ENCODE assay signal across 10 mouse cellular contexts in the genomic region with DNA sequence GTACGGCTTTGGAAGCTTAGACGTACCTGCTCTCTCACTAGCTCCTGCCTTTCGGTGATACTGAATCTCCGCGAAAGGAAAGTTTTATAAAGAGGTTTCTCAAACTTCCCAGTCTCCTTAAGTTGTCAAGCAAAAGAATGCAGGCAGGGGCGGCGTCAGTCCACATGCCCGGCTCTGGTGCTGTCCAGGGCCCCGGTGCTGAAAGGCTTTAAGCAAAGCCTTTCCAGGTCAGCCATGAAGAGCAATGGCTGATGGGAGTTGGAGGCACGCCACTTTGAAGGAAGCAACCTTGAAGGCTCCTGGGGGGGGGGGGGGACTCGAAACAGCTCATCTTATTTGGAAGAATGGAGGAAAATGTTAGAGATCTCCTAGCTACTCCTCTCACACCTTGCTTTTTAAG. TPM values are rescaled to one million over a fixed set of nuclear protein-coding genes. Genes with fewer than 3 reads are reported as not detected.
A peak's percentile ranks its signal among the peaks of the same experiment; 100 is the strongest.
DNase-seq lines count a peak whose midpoint lies in the region; ATAC-seq and TF ChIP-seq lines count a peak whose summit lies in the region.
"Had no signal": no experiment of that assay in that cellular context is flagged by ENCODE, and none has a peak within 500 bp of the region (broad histone marks: within the 10 kb centered on the region; RNA-seq: fewer than 3 reads in every experiment).

No protein-coding gene starts in this region.

- H3K9me3 ChIP-seq in intestine, embryonic 14.5 days (ENCODE audit: control insufficient read depth, low read length): no peaks in the 10 kb centered on the region
- H3K9me3 ChIP-seq in intestine, embryonic 15.5 days: no peaks in the 10 kb centered on the region
- no peaks in the 10 kb centered on the region for H3K9me3 ChIP-seq in forebrain, postnatal 0 days (ENCODE audit: low read length)

- H3K27ac ChIP-seq in intestine, embryonic 14.5 days (ENCODE audit: low read depth): no peak overlapping the region
- no peak overlapping the region for H3K27ac ChIP-seq in intestine, embryonic 15.5 days
- H3K27ac ChIP-seq in forebrain, postnatal 0 days (ENCODE audit: low read depth, low read length): no peak overlapping the region

- no peak for TF ChIP-seq CTCF in forebrain, postnatal 0 days (IDR thresholded peaks at IDR 0.05; ENCODE audit: low read depth)

- ATAC-seq in intestine, embryonic 14.5 days (replicated peaks; ENCODE audit: low FRiP score, low TSS enrichment, low read depth): no peak
- ATAC-seq in intestine, embryonic 15.5 days: no peak
- no peak for ATAC-seq in forebrain, postnatal 0 days

- intact Hi-C loops in left cerebral cortex, postnatal 25 days (cut with DNase I): no loop called here

- H3K9ac ChIP-seq in intestine, embryonic 14.5 days (ENCODE audit: low read length): no peak overlapping the region
- no peak overlapping the region for H3K9ac ChIP-seq in intestine, embryonic 15.5 days
- H3K9ac ChIP-seq in forebrain, postnatal 0 days: no peak overlapping the region

- H3K4me3 ChIP-seq in intestine, embryonic 14.5 days (ENCODE audit: low read depth, low read length): no peak overlapping the region
- no peak overlapping the region for H3K4me3 ChIP-seq in intestine, embryonic 15.5 days (replicated peaks)
- no peak overlapping the region for H3K4me3 ChIP-seq in forebrain, postnatal 0 days (ENCODE audit: low read depth, low read length)

- H3K4me1 ChIP-seq in intestine, embryonic 14.5 days (replicated peaks; ENCODE audit: control insufficient read depth, insufficient read depth, low read length): no peaks in the 10 kb centered on the region
- H3K4me1 ChIP-seq in intestine, embryonic 15.5 days (replicated peaks): no peaks in the 10 kb centered on the region
- no peaks in the 10 kb centered on the region for H3K4me1 ChIP-seq in forebrain, postnatal 0 days (ENCODE audit: insufficient read depth)

- H3K4me2 ChIP-seq in intestine, embryonic 14.5 days (ENCODE audit: low read length): no peak overlapping the region
- H3K4me2 ChIP-seq in intestine, embryonic 15.5 days (replicated peaks): no peak overlapping the region
- no peak overlapping the region for H3K4me2 ChIP-seq in forebrain, postnatal 0 days (ENCODE audit: low read depth)

- no peaks in the 10 kb centered on the region for H3K36me3 ChIP-seq in intestine, embryonic 14.5 days (ENCODE audit: control insufficient read depth, insufficient read depth, low read length)
- no peaks in the 10 kb centered on the region for H3K36me3 ChIP-seq in intestine, embryonic 15.5 days
- H3K36me3 ChIP-seq in forebrain, postnatal 0 days (ENCODE audit: insufficient read depth): no peaks in the 10 kb centered on the region

- 19% methylated on average over 11 of the region's 11 CpGs for WGBS in intestine, embryonic 14.5 days
- WGBS in intestine, embryonic 15.5 days: 14% methylated on average over 11 of the region's 11 CpGs
- 25% methylated on average over 11 of the region's 11 CpGs for WGBS in forebrain, postnatal 0 days

- no peaks in the 10 kb centered on the region for H3K27me3 ChIP-seq in intestine, embryonic 14.5 days (replicated peaks; ENCODE audit: control insufficient read depth, insufficient read depth, low read length)
- H3K27me3 ChIP-seq in intestine, embryonic 15.5 days (replicated peaks): no peaks in the 10 kb centered on the region
- H3K27me3 ChIP-seq in forebrain, postnatal 0 days (ENCODE audit: insufficient read depth, low read length): no peaks in the 10 kb centered on the region

- peak; percentile 89 for DNase-seq in intestine, embryonic 14.5 days (ENCODE audit: low spot score)
- DNase-seq in Muller cell, postnatal 12 days (ENCODE audit: inconsistent ontology term): peak; percentile 35
- peak; percentile 2 for DNase-seq in c-Kit-positive CD71-positive TER-119-positive erythroid progenitor cells, embryonic 14.5 days (ENCODE audit: low spot score)
- peak; percentile 58 for DNase-seq in lung, postnatal 10 days
- no peak for DNase-seq in left cerebral cortex, postnatal 25 days (ENCODE audit: low spot score in 2 of 2)
- DNase-seq in urinary bladder, postnatal 36 days (ENCODE audit: low spot score in 2 of 2): no peak
- DNase-seq in forebrain, postnatal 0 days: no peak

RNA-seq across cellular contexts. Expression of a gene that starts 34.3 kb away (rescaled TPM):
- 4.1 and 5.6 TPM in 2 replicates for polyA plus RNA-seq in intestine, embryonic 14.5 days (2014; fragmentation: Nextera tagmentation; extraction: Ambion mirVana)
- 5.3 and 5.8 TPM in 2 replicates for polyA plus RNA-seq in intestine, embryonic 15.5 days (2015; fragmentation: Nextera tagmentation; extraction: Ambion mirVana)
- 10 to 100 TPM; 59.1 to 72.7 TPM for total RNA-seq in left cerebral cortex, postnatal 25 days (2021)
- 14.6 and 16.6 TPM in 2 replicates for total RNA-seq in forebrain, postnatal 0 days (2014; rRNA removed)
- 38.1 and 49.9 TPM in 2 replicates for polyA plus RNA-seq in forebrain, postnatal 0 days (2015; fragmentation: Nextera tagmentation; extraction: Ambion mirVana)
- total RNA-seq: common myeloid progenitor, adult 5-6 weeks; granulocyte monocyte progenitor cell, adult 5-6 weeks had no signal

Comparison
In these comparisons a context has a peak if more than half of its experiments do, and no peak if none do; other contexts are left out.
1. DNase-seq: peak in intestine, embryonic 14.5 days (single experiment), Muller cell, postnatal 12 days (single experiment), c-Kit-positive CD71-positive TER-119-positive erythroid progenitor cells, embryonic 14.5 days (single experiment) and lung, postnatal 10 days (single experiment); none in left cerebral cortex, postnatal 25 days (0 of 2), urinary bladder, postnatal 36 days (0 of 2) and forebrain, postnatal 0 days (single experiment).